Mouse (Mus musculus) testis, adult 2 months (tissue): ENCODE measurements around the gene Adamts3. TPM values are rescaled to one million over a fixed set of nuclear protein-coding genes. Genes with fewer than 3 reads are reported as not detected.

Source experiments
- H3K27ac ChIP-seq: fragments of 200-500 bp; 2 replicates; pipeline ENCODE4 v1.5.1; 2012; ENCODE audit warnings: low read depth, low read length; ENCODE audit not compliant: control insufficient read depth, insufficient read depth
- H3K27me3 ChIP-seq: fragments of 200-500 bp; 2 replicates; pipeline ENCODE4 v1.6.1; 2012; ENCODE audit warnings: mild to moderate bottlenecking, low read length, moderate library complexity; ENCODE audit not compliant: control insufficient read depth, insufficient read depth
- H3K36me3 ChIP-seq: fragments of 200-500 bp; 2 replicates; pipeline ENCODE4 v1.6.1; 2012; ENCODE audit warnings: mild to moderate bottlenecking, low read length; ENCODE audit not compliant: control insufficient read depth, insufficient read depth
- H3K4me1 ChIP-seq: fragments of 200-500 bp; 2 replicates; pipeline ENCODE4 v1.6.1; 2012; ENCODE audit warnings: low read length; ENCODE audit not compliant: control insufficient read depth, insufficient read depth
- H3K4me3 ChIP-seq: fragments of 200-500 bp; 2 replicates; pipeline ENCODE4 v1.5.1; 2012; ENCODE audit warnings: low read depth, mild to moderate bottlenecking, low read length, moderate library complexity, mixed read lengths; ENCODE audit not compliant: control insufficient read depth
- CTCF ChIP-seq: fragments of 200-500 bp; IDR thresholded peaks from 2 replicates; pipeline ENCODE4 v1.5.1; 2012; ENCODE audit warnings: low read depth, mild to moderate bottlenecking, inconsistent platforms, low read length, moderate library complexity; ENCODE audit not compliant: control insufficient read depth, insufficient read depth, insufficient replicate concordance
- POLR2A ChIP-seq: fragments of 200-500 bp; IDR thresholded peaks from 2 replicates; pipeline ENCODE4 v1.6.1; 2012; ENCODE audit warnings: low read depth, mild to moderate bottlenecking, inconsistent platforms, low read length, moderate library complexity; ENCODE audit not compliant: control insufficient read depth
- polyA plus RNA-seq: library from polyadenylated mRNA; depleted of rRNA; stranded (reverse); fragments of >200 nt; gene quantifications from 2 replicates; pipeline ENCODE4 v1.2.3, GENCODE M21; 2012

Gene Adamts3
- polyA plus RNA-seq, 1 experiment, result 0.81 TPM

GRCm38 (mm10) chr5:89897495-89897894 lies 14.4 kb upstream of the Adamts3 start:
- Histone ChIP-seq H3K36me3 (no peaks in the 10 kb centered on the region), H3K27me3 (no peaks in the 10 kb centered on the region), H3K4me3 (no peak overlapping the region), H3K27ac (no peak overlapping the region), H3K4me1 (no peaks in the 10 kb centered on the region)
- TF ChIP-seq CTCF, result no peak
- no peak for TF ChIP-seq POLR2A

- no peaks in the 10 kb centered on the region for H3K4me1 ChIP-seq
- no peak overlapping the region for H3K4me3 ChIP-seq
- H3K27ac ChIP-seq, result no peak overlapping the region
- no peaks in the 10 kb centered on the region for H3K36me3 ChIP-seq
- H3K27me3 ChIP-seq, result no peaks in the 10 kb centered on the region
- TF ChIP-seq CTCF, result no peak
- TF ChIP-seq POLR2A, result no peak
Observed at GRCm38 (mm10) chr5:89895520-89895919, 12.4 kb upstream of the Adamts3 start.

- TF ChIP-seq CTCF (no peak), POLR2A (no peak)
- Histone ChIP-seq H3K36me3 (no peaks in the 10 kb centered on the region), H3K4me1 (peaks cover 15% of the 10 kb centered on the region)
Observed at GRCm38 (mm10) chr5:89884991-89885390, 1.9 kb upstream of the Adamts3 start.

GRCm38 (mm10) chr5:89883908-89884204 lies 722 bp upstream of the Adamts3 start:
- H3K4me1 ChIP-seq, result peaks cover 15% of the 10 kb centered on the region
- no peak overlapping the region for H3K4me3 ChIP-seq
- no peak for TF ChIP-seq POLR2A
- no peaks in the 10 kb centered on the region for H3K36me3 ChIP-seq
- no peak overlapping the region for H3K27ac ChIP-seq
- no peaks in the 10 kb centered on the region for H3K27me3 ChIP-seq

More at GRCm38 (mm10) chr5:89884991-89885390, 1.9 kb upstream of the Adamts3 start:
- H3K4me3 ChIP-seq, result no peak overlapping the region
- H3K27ac ChIP-seq, result no peak overlapping the region
- no peaks in the 10 kb centered on the region for H3K27me3 ChIP-seq

DNA sequence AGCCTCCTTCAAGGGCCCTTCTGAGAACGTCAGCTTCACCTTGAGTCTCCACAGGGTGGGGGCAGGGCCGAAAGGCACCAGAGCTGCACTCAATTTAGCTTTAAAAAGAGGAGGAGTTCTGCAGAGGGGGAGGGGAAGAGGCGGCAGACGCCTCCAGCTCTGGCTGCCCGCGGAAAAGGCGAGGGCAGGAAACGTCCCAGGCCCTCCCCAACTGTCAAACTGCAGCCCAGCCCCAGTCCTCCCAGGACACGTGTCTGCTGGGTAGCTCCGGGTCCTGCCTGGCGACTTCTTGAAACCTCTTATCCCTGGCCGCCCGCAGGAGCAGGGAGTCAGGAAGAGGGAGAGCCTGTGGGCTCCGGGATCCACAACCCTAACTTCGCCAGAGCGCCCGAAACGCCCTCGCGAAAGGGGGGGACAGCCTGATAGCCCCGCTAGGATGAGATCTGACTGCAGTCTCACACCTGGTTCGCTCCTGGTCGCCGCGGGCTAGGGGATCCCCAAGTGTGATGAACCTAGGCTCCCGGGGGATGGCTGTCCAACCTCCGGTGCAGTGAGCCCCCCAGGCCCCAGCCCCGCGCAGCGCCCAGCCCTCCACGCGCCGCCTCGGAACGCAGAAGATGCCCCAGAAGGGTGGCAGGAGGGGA lies 921 bp downstream of the Adamts3 start:
- TF ChIP-seq POLR2A, result no peak
- TF ChIP-seq CTCF, result no peak
- H3K27ac ChIP-seq, result no peak overlapping the region
- H3K4me1 ChIP-seq, result peaks cover 15% of the 10 kb centered on the region

DNA sequence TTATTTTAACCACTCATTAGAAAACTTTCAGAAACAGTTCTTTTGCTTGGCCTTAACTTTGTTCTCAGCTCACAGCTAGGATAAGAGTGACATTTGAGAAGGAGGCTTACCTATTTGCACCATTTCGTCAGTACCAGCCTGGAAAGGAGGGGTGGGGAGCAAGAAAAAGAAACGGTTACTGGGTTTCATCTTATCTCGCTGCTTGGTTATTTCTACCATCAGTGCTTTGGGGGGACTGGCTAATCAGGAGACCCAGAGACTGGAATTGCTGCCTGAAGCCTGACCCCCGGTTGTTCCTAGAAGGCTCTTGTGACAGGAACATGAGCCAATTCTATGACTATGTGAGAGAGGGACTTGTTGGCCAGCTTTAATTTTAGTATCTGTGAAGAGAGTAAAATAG lies 1.7 kb downstream of the Adamts3 start:
- TF ChIP-seq CTCF (no peak), POLR2A (no peak)
- Histone ChIP-seq H3K36me3 (no peaks in the 10 kb centered on the region), H3K27ac (no peak overlapping the region), H3K4me1 (peaks cover 15% of the 10 kb centered on the region), H3K27me3 (no peaks in the 10 kb centered on the region), H3K4me3 (no peak overlapping the region)

More for the DNA sequence above, 921 bp downstream of the Adamts3 start:
- H3K27me3 ChIP-seq, result no peaks in the 10 kb centered on the region
- H3K4me3 ChIP-seq, result peak overlapping the region; percentile 67
- no peaks in the 10 kb centered on the region for H3K36me3 ChIP-seq

- Histone ChIP-seq H3K36me3 (no peaks in the 10 kb centered on the region), H3K4me1 (peaks cover 15% of the 10 kb centered on the region), H3K27ac (no peak overlapping the region), H3K4me3 (no peak overlapping the region), H3K27me3 (no peaks in the 10 kb centered on the region)
- TF ChIP-seq CTCF (no peak), POLR2A (no peak)
Observed at GRCm38 (mm10) chr5:89878866-89879392, 4.2 kb downstream of the Adamts3 start.

DNA sequence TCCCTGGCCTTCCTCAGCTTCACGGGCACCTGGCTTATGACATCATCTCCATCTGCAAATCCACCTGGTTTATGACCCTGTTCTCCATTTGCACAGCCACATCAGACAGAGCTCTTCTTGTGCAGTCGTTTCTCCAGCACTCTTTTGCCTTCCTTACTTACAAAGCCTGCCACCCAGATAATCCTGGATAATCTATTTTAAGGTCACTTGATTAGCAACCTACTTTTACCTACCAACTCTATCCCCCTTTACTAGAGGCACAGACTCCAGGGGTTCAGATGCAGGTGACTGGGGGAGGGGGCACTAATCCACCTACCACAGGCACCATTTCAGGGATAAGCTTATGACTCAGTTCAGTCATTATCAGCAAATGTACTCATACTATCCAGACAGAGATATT lies 10.5 kb downstream of the Adamts3 start:
- no peak for TF ChIP-seq POLR2A
- no peak for TF ChIP-seq CTCF
- H3K4me3 ChIP-seq, result no peak overlapping the region
- H3K36me3 ChIP-seq, result no peaks in the 10 kb centered on the region
- no peaks in the 10 kb centered on the region for H3K27me3 ChIP-seq
- no peaks in the 10 kb centered on the region for H3K4me1 ChIP-seq
- no peak overlapping the region for H3K27ac ChIP-seq
